ENCODE assay signal across 8 mouse cellular contexts in genomic region chr12:79928739-79929380, GRCm38 (mm10).
DNase-seq lines count a peak whose midpoint lies in the region; ATAC-seq lines count a peak whose summit lies in the region.

No protein-coding gene starts in this region.

- no peak overlapping the region for H3K4me3 ChIP-seq in embryonic facial prominence, embryonic 13.5 days
- no peak overlapping the region for H3K4me3 ChIP-seq in heart, embryonic 14.5 days (ENCODE audit: control insufficient read depth in 1 of 2, insufficient read depth in 1 of 2, low read depth in 1 of 2, low read length in 2 of 2)

- H3K4me1 ChIP-seq in embryonic facial prominence, embryonic 13.5 days: peaks cover 82% of the 10 kb centered on the region
- peaks cover 28 to 45% of the 10 kb centered on the region in 2 experiments for H3K4me1 ChIP-seq in heart, embryonic 14.5 days (ENCODE audit: control insufficient read depth in 2 of 2, insufficient read depth in 2 of 2, low read length in 2 of 2)

- H3K4me2 ChIP-seq in embryonic facial prominence, embryonic 13.5 days: peak overlapping the region; percentile 32
- H3K4me2 ChIP-seq in heart, embryonic 14.5 days (ENCODE audit: low read length): no peak overlapping the region

- peak; percentile 43 for ATAC-seq in embryonic facial prominence, embryonic 13.5 days (ENCODE audit: insufficient number of reproducible peaks, insufficient read depth, low FRiP score, low TSS enrichment, low read depth)
- ATAC-seq in heart, embryonic 14.5 days (ENCODE audit: insufficient number of reproducible peaks, insufficient read depth, low FRiP score, low read depth): 0 out of 2 replicates have a peak, but pooled peaks have one; percentile 44
- no peak for ATAC-seq in monocyte, adult 5-6 weeks (replicated peaks; ENCODE audit: insufficient number of reproducible peaks, low FRiP score, low TSS enrichment, poor library complexity, severe bottlenecking)

- H3K36me3 ChIP-seq in embryonic facial prominence, embryonic 13.5 days: no peaks in the 10 kb centered on the region
- no peaks in the 10 kb centered on the region for H3K36me3 ChIP-seq in heart, embryonic 14.5 days (ENCODE audit: control insufficient read depth, insufficient read depth, low read length)

- DNase-seq in 3T3-L1 (ENCODE audit: low read depth, low spot score): peak; percentile 93
- peak; percentile 39 to 58 for DNase-seq in kidney, postnatal 36 days
- no peak for DNase-seq in spleen, postnatal 4 days (ENCODE audit: low spot score in 2 of 2)
- DNase-seq in testis, postnatal 14 days (ENCODE audit: low spot score): no peak
- DNase-seq in cerebellum, postnatal 36 days: no peak

- H3K9me3 ChIP-seq in embryonic facial prominence, embryonic 13.5 days: no peaks in the 10 kb centered on the region
- no peaks in the 10 kb centered on the region for H3K9me3 ChIP-seq in heart, embryonic 14.5 days (ENCODE audit: control insufficient read depth, low read length)

- peak overlapping the region; percentile 54; the same call in 1 of the 2 replicates for H3K9ac ChIP-seq in embryonic facial prominence, embryonic 13.5 days
- H3K9ac ChIP-seq in heart, embryonic 14.5 days (ENCODE audit: low read length): 0 out of 2 replicates have a peak overlapping the region, but pooled peaks have one; percentile 27

- H3K27me3 ChIP-seq in embryonic facial prominence, embryonic 13.5 days: no peaks in the 10 kb centered on the region
- H3K27me3 ChIP-seq in heart, embryonic 14.5 days (ENCODE audit: control insufficient read depth, insufficient read depth, low read length): no peaks in the 10 kb centered on the region

- WGBS in embryonic facial prominence, embryonic 13.5 days: 12% methylated on average over 6 of the region's 6 CpGs
- 36% methylated on average over 6 of the region's 6 CpGs for WGBS in heart, embryonic 14.5 days

- peak overlapping the region; percentile 98 for H3K27ac ChIP-seq in embryonic facial prominence, embryonic 13.5 days
- H3K27ac ChIP-seq in heart, embryonic 14.5 days (replicated peaks in 1 of 2; ENCODE audit: control insufficient read depth in 1 of 2, insufficient read depth in 1 of 2, low read depth in 2 of 2, low read length in 2 of 2): peak overlapping the region; percentile 68 to 72

Comparison
In these comparisons a context has a peak if more than half of its experiments do, and no peak if none do; other contexts are left out.
1. DNase-seq: peak in 3T3-L1 (single experiment) and kidney, postnatal 36 days (2 of 2); none in spleen, postnatal 4 days (0 of 2), testis, postnatal 14 days (single experiment) and cerebellum, postnatal 36 days (0 of 2).